In the genomic region with DNA sequence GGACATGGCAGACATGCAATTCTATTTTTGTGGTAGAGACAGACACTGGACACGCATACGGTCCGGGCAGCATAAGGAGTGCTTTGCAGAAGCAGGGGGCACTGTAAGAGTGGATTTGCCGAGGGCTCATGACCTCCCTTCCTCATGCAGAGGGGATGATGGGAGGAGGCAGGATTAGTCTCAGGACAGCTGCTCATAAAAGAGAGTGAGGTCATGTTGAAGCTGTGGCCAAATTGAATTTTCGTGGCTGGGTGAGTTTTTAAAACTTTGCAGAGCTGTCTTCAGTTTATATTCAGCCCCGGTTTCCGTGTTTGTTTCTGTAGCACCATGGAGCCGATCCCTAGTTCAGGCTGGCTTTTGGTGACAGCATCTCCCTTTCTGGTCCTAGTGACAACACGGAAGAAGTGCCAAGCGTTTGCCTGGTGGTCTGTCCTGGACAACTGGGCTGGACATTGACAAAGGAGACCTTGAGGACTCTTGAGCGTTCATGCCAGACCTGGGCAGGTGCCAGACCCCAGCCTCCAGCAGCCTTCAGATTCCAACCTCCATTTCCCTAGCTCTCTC, we compare ENCODE assay signal across 8 mouse cellular contexts. TPM values are rescaled to one million over a fixed set of nuclear protein-coding genes. Genes with fewer than 3 reads are reported as not detected.
DNase-seq lines count a peak whose midpoint lies in the region; ATAC-seq lines count a peak whose summit lies in the region.
"Had no signal": no experiment of that assay in that cellular context is flagged by ENCODE, and none has a peak within 500 bp of the region (broad histone marks: within the 10 kb centered on the region; RNA-seq: fewer than 3 reads in every experiment).

No protein-coding gene starts in this region.

- H3K27me3 ChIP-seq in forebrain, embryonic 16.5 days (replicated peaks; ENCODE audit: control insufficient read depth, insufficient read depth, low read length): no peaks in the 10 kb centered on the region; the same call in 1 of the 2 replicates
- no peaks in the 10 kb centered on the region for H3K27me3 ChIP-seq in neural tube, embryonic 14.5 days (ENCODE audit: control insufficient read depth, insufficient read depth, low read length)
- H3K27me3 ChIP-seq: liver, embryonic 13.5 days had no signal

- 14% methylated on average over 11 of the region's 11 CpGs for whole genome bisulfite sequencing in forebrain, embryonic 16.5 days
- 45% methylated on average over 11 of the region's 11 CpGs for WGBS in neural tube, embryonic 14.5 days

- intact Hi-C loops in heart, postnatal 36 days (cut with DNase I): loop anchor here (1.0 to 2.0 kb wide), 2 partner anchors 76 to 133 kb away; no protein-coding TSS in a partner anchor

- H3K4me2 ChIP-seq in forebrain, embryonic 16.5 days (ENCODE audit: low read length): no peak overlapping the region
- 0 out of 2 replicates have a peak overlapping the region, but pooled peaks have one; percentile 4 for H3K4me2 ChIP-seq in neural tube, embryonic 14.5 days (ENCODE audit: low read depth, low read length)
- H3K4me2 ChIP-seq: liver, embryonic 13.5 days had no signal

- no peaks in the 10 kb centered on the region for H3K9me3 ChIP-seq in forebrain, embryonic 16.5 days (ENCODE audit: control insufficient read depth, low read length)
- H3K9me3 ChIP-seq in neural tube, embryonic 14.5 days (ENCODE audit: control insufficient read depth, low read length): no peaks in the 10 kb centered on the region
- H3K9me3 ChIP-seq: liver, embryonic 13.5 days had no signal

- peak; percentile 89 for ATAC-seq in forebrain, embryonic 16.5 days
- ATAC-seq in neural tube, embryonic 14.5 days (ENCODE audit: low read depth): no peak
- ATAC-seq in monocyte, adult 5-6 weeks (replicated peaks; ENCODE audit: insufficient number of reproducible peaks, low FRiP score, low TSS enrichment, poor library complexity, severe bottlenecking): no peak

- H3K36me3 ChIP-seq in forebrain, embryonic 16.5 days (ENCODE audit: control insufficient read depth, insufficient read depth): no peaks in the 10 kb centered on the region
- H3K36me3 ChIP-seq in neural tube, embryonic 14.5 days (ENCODE audit: control insufficient read depth, insufficient read depth, low read length): no peaks in the 10 kb centered on the region
- H3K36me3 ChIP-seq: liver, embryonic 13.5 days had no signal

- H3K27ac ChIP-seq in forebrain, embryonic 16.5 days (ENCODE audit: low read length): peak overlapping the region; percentile 31; the same call in 1 of the 2 replicates
- peak overlapping the region; percentile 39; the same call in 1 of the 2 replicates for H3K27ac ChIP-seq in neural tube, embryonic 14.5 days (ENCODE audit: low read depth, low read length)
- H3K27ac ChIP-seq: liver, embryonic 13.5 days had no signal

- H3K4me3 ChIP-seq in forebrain, embryonic 16.5 days (replicated peaks; ENCODE audit: low read length): no peak overlapping the region
- no peak overlapping the region for H3K4me3 ChIP-seq in neural tube, embryonic 14.5 days (ENCODE audit: low read depth, low read length)
- H3K4me3 ChIP-seq: liver, embryonic 13.5 days had no signal

- H3K9ac ChIP-seq in forebrain, embryonic 16.5 days (replicated peaks; ENCODE audit: low read depth, low read length): no peak overlapping the region
- no peak overlapping the region for H3K9ac ChIP-seq in neural tube, embryonic 14.5 days (replicated peaks; ENCODE audit: low read depth, low read length)
- H3K9ac ChIP-seq: liver, embryonic 13.5 days had no signal

- DNase-seq in Muller cell, postnatal 12 days (ENCODE audit: inconsistent ontology term): peak; percentile 90
- DNase-seq in adrenal gland, postnatal 25 days: peak; percentile 71
- peak; percentile 46 to 76 for DNase-seq in heart, postnatal 36 days
- DNase-seq in layer of hippocampus, postnatal 25 days (ENCODE audit: extremely low spot score in 1 of 2, low spot score in 1 of 2): peak; percentile 13 to 25
- DNase-seq: liver, embryonic 13.5 days had no signal

- H3K4me1 ChIP-seq in forebrain, embryonic 16.5 days (replicated peaks; ENCODE audit: control insufficient read depth, insufficient read depth, low read length): peaks cover 7% of the 10 kb centered on the region; the same call in 1 of the 2 replicates
- 0 out of 2 replicates have a peak, but pooled peaks cover 2% of the 10 kb centered on the region for H3K4me1 ChIP-seq in neural tube, embryonic 14.5 days (ENCODE audit: control insufficient read depth, insufficient read depth, low read length)
- H3K4me1 ChIP-seq: liver, embryonic 13.5 days had no signal

RNA-seq across cellular contexts. Expression of a gene that starts 46.8 kb away (rescaled TPM):
- total RNA-seq in adrenal gland, postnatal 25 days (2021): not detected in 2 replicates
- polyA plus RNA-seq in forebrain, embryonic 16.5 days (2015; fragmentation: Nextera tagmentation; extraction: Ambion mirVana): 0.36 TPM in 1 of 2 replicates, not detected in the other
- not detected for total RNA-seq in heart, postnatal 36 days (2021)
- under 1 TPM in 1 of 2 experiments, not detected in 1; 0.39 TPM for total RNA-seq in layer of hippocampus, postnatal 25 days (2021)
- polyA plus RNA-seq in neural tube, embryonic 14.5 days (2014; fragmentation: Nextera tagmentation; extraction: Ambion mirVana): not detected in 2 replicates
- 2.3 TPM in 1 of 3 replicates, not detected in the others for total RNA-seq in monocyte, adult 5-6 weeks (2017)
- polyA plus RNA-seq: liver, embryonic 13.5 days had no signal

Comparison
In these comparisons a context has a peak if more than half of its experiments do, and no peak if none do; other contexts are left out.
1. DNase-seq: peak in every context shown above with its lines; median percentile 90 in Muller cell, postnatal 12 days; 71 in adrenal gland, postnatal 25 days; 61 in heart, postnatal 36 days; 19 in layer of hippocampus, postnatal 25 days.